Mouse (Mus musculus): ENCODE data around the gene Adcy7.

DNA sequence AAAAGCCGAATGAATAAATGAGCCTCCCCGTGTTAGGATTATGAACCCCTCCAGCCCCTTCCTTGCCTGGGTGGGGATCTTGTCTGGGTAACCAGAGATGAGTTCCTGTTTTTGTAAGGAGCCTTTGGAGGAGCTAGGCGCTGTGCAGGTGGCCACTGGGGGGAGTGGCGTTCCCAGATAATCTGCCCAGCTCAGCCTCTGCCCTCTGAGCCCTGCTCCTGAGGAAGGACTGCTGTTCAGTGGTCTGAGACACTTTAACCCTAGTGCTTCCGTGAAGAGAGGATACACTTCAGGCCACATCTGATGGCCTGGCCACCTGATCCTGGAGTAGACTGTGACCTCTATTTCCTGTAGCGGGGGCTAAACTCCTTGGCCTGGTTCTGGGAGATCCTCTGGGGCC lies 97.0 kb downstream of the Adcy7 start:
- TF ChIP-seq CTCF (IDR thresholded peaks at IDR 0.05; ENCODE audit: borderline replicate concordance, control insufficient read depth, extremely low read depth, insufficient read depth, low read length, poor library complexity) (no peak), POLR2A (IDR thresholded peaks at IDR 0.05; ENCODE audit: control insufficient read depth, extremely low read depth, insufficient read depth, low read length, poor library complexity) (no peak)
